Mouse (Mus musculus): ENCODE measurements around the gene Cstf2t. TPM values are rescaled to one million over a fixed set of nuclear protein-coding genes. Genes with fewer than 3 reads are reported as not detected.

The Cstf2t gene
- total and polyA plus RNA-seq, 3 experiments: 12.5 to 20.9 (median 13.6) TPM

GRCm38 (mm10) chr19:31073959-31074716 is 8.5 kb upstream of the Cstf2t start:
- H3K4me3 ChIP-seq (ENCODE audit: low read depth, low read length): no peak overlapping the region
- ATAC-seq (ENCODE audit: extremely low read depth, insufficient number of reproducible peaks, low FRiP score, poor library complexity, severe bottlenecking): no peak
- no peaks in the 10 kb centered on the region for H3K9me3 ChIP-seq (replicated peaks)
- H3K4me1 ChIP-seq (ENCODE audit: insufficient read depth, low read depth, low read length): no peaks in the 10 kb centered on the region
- no peaks in the 10 kb centered on the region for H3K36me3 ChIP-seq (replicated peaks)
- H3K27me3 ChIP-seq (ENCODE audit: insufficient read depth, low read length): peaks cover 11% of the 10 kb centered on the region
- TF ChIP-seq POLR2AphosphoS5 (IDR thresholded peaks at IDR 0.05; ENCODE audit: insufficient replicate concordance, low read depth, low read length) (no peak), GATA2 (IDR thresholded peaks at IDR 0.05; ENCODE audit: borderline replicate concordance, low read depth, low read length) (no peak), CTCF (IDR thresholded peaks at IDR 0.05; ENCODE audit: low read depth, low read length) (no peak), GATA1 (IDR thresholded peaks at IDR 0.05; ENCODE audit: borderline replicate concordance, low read length) (no peak), TAL1 (conservative IDR thresholded peaks at IDR 0.05; ENCODE audit: low read depth, low read length) (no peak)
- no peak for DNase-seq (ENCODE audit: low spot score)

GRCm38 (mm10) chr19:31074717-31075063 is 7.9 kb upstream of the Cstf2t start:
- DNase-seq (ENCODE audit: low spot score) (no peak), ATAC-seq (ENCODE audit: extremely low read depth, insufficient number of reproducible peaks, low FRiP score, poor library complexity, severe bottlenecking) (no peak)
- no peak overlapping the region for H3K4me3 ChIP-seq (ENCODE audit: low read depth, low read length)
- TF ChIP-seq GATA2 (IDR thresholded peaks at IDR 0.05; ENCODE audit: borderline replicate concordance, low read depth, low read length): no peak
- no peak for TF ChIP-seq CTCF (IDR thresholded peaks at IDR 0.05; ENCODE audit: low read depth, low read length)
- TF ChIP-seq POLR2AphosphoS5 (IDR thresholded peaks at IDR 0.05; ENCODE audit: insufficient replicate concordance, low read depth, low read length): no peak
- no peak for TF ChIP-seq TAL1 (conservative IDR thresholded peaks at IDR 0.05; ENCODE audit: low read depth, low read length)
- TF ChIP-seq GATA1 (IDR thresholded peaks at IDR 0.05; ENCODE audit: borderline replicate concordance, low read length): no peak
- peaks cover 9% of the 10 kb centered on the region for H3K27me3 ChIP-seq (ENCODE audit: insufficient read depth, low read length)
- no peaks in the 10 kb centered on the region for H3K9me3 ChIP-seq (replicated peaks)
- H3K4me1 ChIP-seq (ENCODE audit: insufficient read depth, low read depth, low read length): no peaks in the 10 kb centered on the region
- H3K36me3 ChIP-seq (replicated peaks): no peaks in the 10 kb centered on the region

DNA sequence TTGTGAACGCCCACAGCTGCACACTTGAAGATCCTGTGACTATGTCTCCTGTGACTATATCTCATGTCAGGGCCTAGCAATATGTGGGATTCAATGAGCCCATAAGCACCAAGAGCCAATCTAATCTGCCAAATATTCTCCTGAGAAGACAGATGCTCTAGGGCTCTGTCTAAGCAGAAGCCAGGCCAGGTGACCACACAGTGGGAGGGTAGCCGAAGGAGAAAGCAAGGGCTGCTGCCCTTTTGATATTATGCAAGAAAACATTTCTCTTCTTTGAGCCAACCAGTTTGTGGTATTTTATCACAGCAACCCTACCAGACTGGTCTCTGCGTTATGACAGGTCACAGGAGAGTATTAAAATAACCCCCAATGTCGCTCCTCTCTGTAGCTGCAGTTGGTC is 6.5 kb upstream of the Cstf2t start:
- Histone ChIP-seq H3K9me3 (replicated peaks) (no peaks in the 10 kb centered on the region), H3K4me3 (ENCODE audit: low read depth, low read length) (no peak overlapping the region), H3K4me1 (ENCODE audit: insufficient read depth, low read depth, low read length) (no peaks in the 10 kb centered on the region), H3K27me3 (ENCODE audit: insufficient read depth, low read length) (peaks cover 9% of the 10 kb centered on the region), H3K36me3 (replicated peaks) (no peaks in the 10 kb centered on the region)
- TF ChIP-seq GATA2 (IDR thresholded peaks at IDR 0.05; ENCODE audit: borderline replicate concordance, low read depth, low read length) (no peak), POLR2AphosphoS5 (IDR thresholded peaks at IDR 0.05; ENCODE audit: insufficient replicate concordance, low read depth, low read length) (no peak), TAL1 (conservative IDR thresholded peaks at IDR 0.05; ENCODE audit: low read depth, low read length) (no peak), GATA1 (IDR thresholded peaks at IDR 0.05; ENCODE audit: borderline replicate concordance, low read length) (no peak), CTCF (IDR thresholded peaks at IDR 0.05; ENCODE audit: low read depth, low read length) (no peak)
- ATAC-seq (ENCODE audit: extremely low read depth, insufficient number of reproducible peaks, low FRiP score, poor library complexity, severe bottlenecking) (no peak), DNase-seq (ENCODE audit: low spot score) (no peak)

- no peak overlapping the region for H3K4me3 ChIP-seq (ENCODE audit: low read depth, low read length)
- DNase-seq (ENCODE audit: low spot score): no peak
- H3K36me3 ChIP-seq (replicated peaks): no peaks in the 10 kb centered on the region
- ATAC-seq (ENCODE audit: extremely low read depth, insufficient number of reproducible peaks, low FRiP score, poor library complexity, severe bottlenecking): no peak
- no peaks in the 10 kb centered on the region for H3K4me1 ChIP-seq (ENCODE audit: insufficient read depth, low read depth, low read length)
- peaks cover 9% of the 10 kb centered on the region for H3K27me3 ChIP-seq (ENCODE audit: insufficient read depth, low read length)
- TF ChIP-seq TAL1 (conservative IDR thresholded peaks at IDR 0.05; ENCODE audit: low read depth, low read length) (no peak), POLR2AphosphoS5 (IDR thresholded peaks at IDR 0.05; ENCODE audit: insufficient replicate concordance, low read depth, low read length) (no peak), CTCF (IDR thresholded peaks at IDR 0.05; ENCODE audit: low read depth, low read length) (no peak), GATA2 (IDR thresholded peaks at IDR 0.05; ENCODE audit: borderline replicate concordance, low read depth, low read length) (no peak), GATA1 (IDR thresholded peaks at IDR 0.05; ENCODE audit: borderline replicate concordance, low read length) (no peak)
- H3K9me3 ChIP-seq (replicated peaks): no peaks in the 10 kb centered on the region
These were observed 4.4 kb upstream of the Cstf2t start for GRCm38 (mm10) chr19:31078241-31078640.

GRCm38 (mm10) chr19:31082226-31082625 is 411 bp upstream of the Cstf2t start:
- Histone ChIP-seq H3K36me3 (replicated peaks) (peaks cover 16% of the 10 kb centered on the region), H3K4me3 (ENCODE audit: low read depth, low read length) (peak overlapping the region; percentile 73; the same call in 1 of the 2 replicates), H3K4me1 (ENCODE audit: insufficient read depth, low read depth, low read length) (peaks cover 18% of the 10 kb centered on the region), H3K27me3 (ENCODE audit: insufficient read depth, low read length) (no peaks in the 10 kb centered on the region), H3K9me3 (replicated peaks) (no peaks in the 10 kb centered on the region)
- no peak for DNase-seq (ENCODE audit: low spot score)
- ATAC-seq (ENCODE audit: extremely low read depth, insufficient number of reproducible peaks, low FRiP score, poor library complexity, severe bottlenecking): no peak
- no peak for TF ChIP-seq POLR2AphosphoS5 (IDR thresholded peaks at IDR 0.05; ENCODE audit: insufficient replicate concordance, low read depth, low read length)

DNA sequence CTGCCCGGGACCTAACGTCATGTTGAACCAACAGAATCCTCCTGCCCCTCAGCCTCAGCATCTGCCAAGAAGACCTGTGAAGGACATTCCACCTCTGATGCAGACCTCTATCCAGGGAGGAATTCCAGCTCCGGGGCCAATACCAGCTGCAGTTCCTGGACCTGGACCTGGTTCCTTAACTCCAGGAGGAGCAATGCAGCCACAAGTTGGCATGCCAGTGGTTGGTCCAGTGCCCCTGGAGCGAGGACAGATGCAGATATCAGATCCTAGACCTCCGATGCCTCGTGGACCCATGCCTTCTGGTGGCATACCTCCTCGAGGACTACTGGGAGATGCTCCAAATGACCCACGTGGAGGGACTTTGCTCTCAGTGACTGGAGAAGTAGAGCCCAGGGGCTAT is 1.1 kb downstream of the Cstf2t start:
- Histone ChIP-seq H3K27me3 (ENCODE audit: insufficient read depth, low read length) (no peaks in the 10 kb centered on the region), H3K9me3 (replicated peaks) (no peaks in the 10 kb centered on the region), H3K4me1 (ENCODE audit: insufficient read depth, low read depth, low read length) (peaks cover 18% of the 10 kb centered on the region), H3K4me3 (ENCODE audit: low read depth, low read length) (peak overlapping the region; percentile 73), H3K36me3 (replicated peaks) (peaks cover 16% of the 10 kb centered on the region)
- ATAC-seq (ENCODE audit: extremely low read depth, insufficient number of reproducible peaks, low FRiP score, poor library complexity, severe bottlenecking): no peak
- DNase-seq (ENCODE audit: low spot score): no peak
- TF ChIP-seq POLR2AphosphoS5 (IDR thresholded peaks at IDR 0.05; ENCODE audit: insufficient replicate concordance, low read depth, low read length) (no peak), GATA2 (IDR thresholded peaks at IDR 0.05; ENCODE audit: borderline replicate concordance, low read depth, low read length) (no peak), TAL1 (conservative IDR thresholded peaks at IDR 0.05; ENCODE audit: low read depth, low read length) (no peak), CTCF (IDR thresholded peaks at IDR 0.05; ENCODE audit: low read depth, low read length) (no peak), GATA1 (IDR thresholded peaks at IDR 0.05; ENCODE audit: borderline replicate concordance, low read length) (no peak)

Measured in G1E (cell line).